Mouse (Mus musculus): ENCODE data around the gene Zbtb20. TPM values are rescaled to one million over a fixed set of nuclear protein-coding genes. Genes with fewer than 3 reads are reported as not detected.

Zbtb20 gene
- total RNA-seq, 2 experiments from 2014 or later = 196 to 202 TPM

GRCm38 (mm10) chr16:43409910-43410612 is 534.4 kb downstream of the Zbtb20 start:
- peak in 1 of 2 experiments; percentile 39 for DNase-seq
- intact Hi-C loops (cut with DNase I) = no loop called here

- intact Hi-C loops (cut with DNase I) = no loop called here
- DNase-seq = no peak
Measured at GRCm38 (mm10) chr16:43410613-43410974, 534.9 kb downstream of the Zbtb20 start.

GRCm38 (mm10) chr16:43415864-43416263 is 540.2 kb downstream of the Zbtb20 start:
- no peak for DNase-seq
- intact Hi-C loops (cut with DNase I) = no loop called here

GRCm38 (mm10) chr16:43419923-43420322 is 544.2 kb downstream of the Zbtb20 start:
- no peak for DNase-seq
- intact Hi-C loops (cut with DNase I) = no loop called here

GRCm38 (mm10) chr16:43428955-43429354 is 553.3 kb downstream of the Zbtb20 start:
- no peak for DNase-seq
- intact Hi-C loops (cut with DNase I) = no loop called here

GRCm38 (mm10) chr16:43430030-43430429 is 554.3 kb downstream of the Zbtb20 start:
- intact Hi-C loops (cut with DNase I) = no loop called here
- no peak for DNase-seq

GRCm38 (mm10) chr16:43431514-43432371 is 556.1 kb downstream of the Zbtb20 start:
- DNase-seq = peak; percentile 16 to 51
- intact Hi-C loops (cut with DNase I) = no loop called here

- DNase-seq = peak in 1 of 2 experiments; percentile 40
- intact Hi-C loops (cut with DNase I) = loop anchor here (5.0 kb wide), 1 partner anchor 38 kb away; no protein-coding TSS in a partner anchor
Measured at GRCm38 (mm10) chr16:43434941-43435340, 559.3 kb downstream of the Zbtb20 start.

GRCm38 (mm10) chr16:43438878-43439371 is 563.2 kb downstream of the Zbtb20 start:
- intact Hi-C loops (cut with DNase I) = loop anchor here (5.0 kb wide), 1 partner anchor 42 kb away; no protein-coding TSS in a partner anchor

GRCm38 (mm10) chr16:43441392-43441791 is 565.7 kb downstream of the Zbtb20 start:
- DNase-seq = no peak
- intact Hi-C loops (cut with DNase I) = no loop called here

More at GRCm38 (mm10) chr16:43438878-43439371, 563.2 kb downstream of the Zbtb20 start:
- DNase-seq = no peak

GRCm38 (mm10) chr16:43443034-43443433 is 567.4 kb downstream of the Zbtb20 start:
- DNase-seq = no peak
- intact Hi-C loops (cut with DNase I) = no loop called here

- intact Hi-C loops (cut with DNase I) = no loop called here
Measured at GRCm38 (mm10) chr16:43448141-43448981, 572.7 kb downstream of the Zbtb20 start.

GRCm38 (mm10) chr16:43454370-43454934 is 578.8 kb downstream of the Zbtb20 start:
- no peak for DNase-seq
- intact Hi-C loops (cut with DNase I) = no loop called here

More at GRCm38 (mm10) chr16:43448141-43448981, 572.7 kb downstream of the Zbtb20 start:
- no peak for DNase-seq

GRCm38 (mm10) chr16:43456446-43457172 is 580.9 kb downstream of the Zbtb20 start:
- intact Hi-C loops (cut with DNase I) = no loop called here

GRCm38 (mm10) chr16:43457814-43458213 is 582.1 kb downstream of the Zbtb20 start:
- intact Hi-C loops (cut with DNase I) = no loop called here
- DNase-seq = no peak

More at GRCm38 (mm10) chr16:43456446-43457172, 580.9 kb downstream of the Zbtb20 start:
- DNase-seq = no peak

- DNase-seq = no peak
- intact Hi-C loops (cut with DNase I) = no loop called here
Measured at GRCm38 (mm10) chr16:43458726-43459223, 583.1 kb downstream of the Zbtb20 start.

GRCm38 (mm10) chr16:43461745-43462378 is 586.2 kb downstream of the Zbtb20 start:
- intact Hi-C loops (cut with DNase I) = loop anchor here (2.0 to 5.0 kb wide), 2 partner anchors 35 to 110 kb away; no protein-coding TSS in a partner anchor
- no peak for DNase-seq

Data from heart, postnatal 36 days (tissue).